Mouse (Mus musculus): ENCODE results near the gene Matn3.
A peak's percentile ranks its signal among the peaks of the same experiment; 100 is the strongest.
"Not testable (repeated sequence)": the region's sequence is repeated elsewhere in the genome, so short reads cannot be mapped to it uniquely, and the experiment has no call there.

The Matn3 gene

DNA sequence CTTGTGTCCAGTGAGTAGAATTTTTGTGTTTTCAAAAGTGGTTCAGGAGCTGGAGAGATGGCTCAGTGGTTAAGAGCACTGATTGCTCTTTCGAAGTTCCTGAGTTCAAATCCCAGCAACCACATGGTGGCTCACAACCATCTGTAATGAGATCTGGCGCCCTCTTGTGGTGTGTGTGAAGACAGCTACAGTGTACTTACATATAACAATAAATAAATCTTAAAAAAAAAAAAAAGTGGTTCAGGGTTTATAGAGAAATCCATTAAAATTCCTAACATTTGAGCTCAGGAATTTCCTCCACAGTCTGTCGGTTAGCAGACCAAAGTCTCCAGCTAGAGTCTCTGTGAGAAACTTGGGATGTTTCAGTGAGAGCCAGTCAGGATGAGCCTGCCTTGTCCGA is 11.5 kb upstream of the Matn3 start:
- not testable (repeated sequence) for DNase-seq (ENCODE audit: low spot score)

DNA sequence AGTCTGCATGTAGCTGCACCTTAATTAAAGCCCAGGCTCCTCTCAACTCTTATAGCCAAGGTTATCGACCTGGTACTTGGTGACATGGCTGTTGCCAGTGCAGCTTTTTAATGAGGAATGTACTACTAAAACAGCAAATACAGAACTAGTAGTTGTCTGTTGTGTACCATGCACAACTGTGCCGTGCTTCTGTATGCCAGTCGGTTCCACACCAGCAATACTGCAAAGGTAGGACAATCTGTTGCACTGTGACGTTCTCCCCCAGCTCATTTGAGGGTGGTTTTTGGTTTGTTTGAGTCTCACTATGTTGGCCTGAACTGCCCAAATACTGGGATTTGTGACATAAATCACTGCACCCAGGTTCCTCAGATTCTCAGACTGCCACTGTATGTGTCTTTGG is 8.2 kb upstream of the Matn3 start:
- no peak for DNase-seq (ENCODE audit: low spot score)

DNA sequence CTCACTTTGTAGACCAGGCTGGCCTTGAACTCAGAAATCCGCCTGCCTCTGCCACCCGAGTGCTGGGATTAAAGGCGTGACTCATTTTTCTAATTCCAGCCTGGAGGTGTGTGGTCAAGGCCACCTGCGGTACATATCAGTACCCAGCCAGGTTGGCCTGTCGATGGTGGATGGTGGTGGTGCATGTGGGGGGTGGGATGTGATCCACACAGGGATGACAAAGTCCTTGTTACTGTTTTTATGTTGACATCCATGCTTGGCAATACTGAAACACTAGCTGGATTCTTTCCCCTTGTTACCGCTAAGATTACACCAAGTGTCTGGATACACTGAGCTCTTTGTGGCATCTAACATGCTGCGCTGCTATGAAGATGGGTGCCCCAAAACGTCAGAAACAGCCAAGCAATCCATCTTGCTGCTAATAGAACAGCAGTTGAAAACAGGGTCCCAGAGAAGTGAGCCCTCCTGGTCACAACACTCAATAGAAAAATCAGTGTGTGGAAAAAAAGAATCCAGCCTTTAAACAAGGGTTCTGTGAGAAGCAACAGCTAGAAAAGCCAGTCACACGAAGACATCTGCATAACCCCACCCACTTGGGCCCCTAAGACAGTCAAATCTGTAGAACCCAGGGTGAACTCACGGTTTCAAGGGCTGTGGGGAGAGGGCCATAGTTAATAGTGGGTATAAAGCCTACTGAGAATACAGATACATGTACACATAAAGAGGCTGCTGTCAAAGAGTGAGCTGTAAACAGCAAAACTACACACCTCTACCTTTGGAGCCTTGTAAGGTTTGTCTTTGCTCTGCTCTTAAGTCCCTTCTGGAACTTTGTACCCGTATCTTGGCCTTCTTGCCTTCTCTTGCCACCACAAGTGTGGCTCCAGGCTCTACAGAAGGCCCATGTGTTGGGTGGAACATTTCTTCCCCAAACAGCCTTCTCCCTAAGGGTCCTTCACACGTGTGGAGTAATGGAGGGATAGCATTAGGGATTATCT is 7.4 kb upstream of the Matn3 start:
- no peak for DNase-seq (ENCODE audit: low spot score)

DNA sequence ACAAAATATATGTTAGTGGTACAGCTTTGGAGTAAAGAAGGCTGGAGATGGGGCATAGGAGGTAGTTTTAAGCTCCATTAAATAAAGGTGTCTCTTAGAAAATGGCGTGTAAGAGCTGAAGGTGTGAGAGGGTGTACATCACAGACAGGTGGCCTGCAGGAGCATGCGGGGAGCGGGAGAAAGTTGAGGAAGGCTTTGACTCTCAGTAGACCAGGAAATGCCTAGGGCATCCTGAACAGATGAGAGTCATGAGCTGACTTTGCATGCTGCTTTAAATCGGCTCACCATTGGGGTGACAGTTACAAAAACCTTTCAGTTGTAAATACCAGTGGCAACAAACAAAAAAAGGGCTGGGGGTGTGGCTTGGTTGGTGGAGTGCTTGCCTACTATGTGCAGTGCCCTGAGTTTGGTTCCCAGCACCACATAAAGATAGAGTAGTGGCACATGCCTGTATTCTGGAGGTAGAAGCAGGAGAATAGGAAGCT is 6.6 kb upstream of the Matn3 start:
- DNase-seq (ENCODE audit: low spot score) = no peak

DNA sequence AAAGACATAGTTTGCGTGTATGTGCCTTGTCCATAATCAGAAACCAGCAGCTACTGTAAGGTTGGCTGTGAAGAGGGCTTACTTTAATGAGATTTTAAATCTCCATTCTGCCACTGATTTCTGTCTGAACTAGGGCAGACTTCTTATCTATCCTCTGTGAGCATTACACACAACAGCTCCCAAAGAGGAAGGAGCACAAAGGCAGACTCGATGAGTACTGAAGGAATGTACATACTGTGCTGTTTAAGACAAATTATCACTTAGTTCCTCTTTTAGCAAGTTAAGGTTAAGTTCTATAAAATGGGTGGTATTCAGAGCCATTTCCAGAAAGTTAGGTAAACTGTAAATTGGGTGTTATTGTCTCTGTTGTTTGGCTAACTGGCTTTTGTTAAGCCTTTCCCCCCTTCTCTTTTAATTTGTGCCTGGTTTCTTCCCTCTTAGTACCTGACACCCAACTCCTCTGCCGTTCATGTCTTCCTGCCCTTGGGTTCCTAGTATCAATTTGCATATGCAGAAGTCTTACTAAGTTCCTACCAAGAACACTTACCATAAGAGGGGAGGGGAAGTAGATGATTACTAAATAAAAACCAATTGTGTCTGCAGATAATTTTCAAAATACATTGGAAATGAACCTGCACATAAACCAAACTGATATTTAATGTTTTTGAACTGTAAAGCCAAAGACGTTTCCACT is 5.9 kb upstream of the Matn3 start:
- no peak for DNase-seq (ENCODE audit: low spot score)

DNA sequence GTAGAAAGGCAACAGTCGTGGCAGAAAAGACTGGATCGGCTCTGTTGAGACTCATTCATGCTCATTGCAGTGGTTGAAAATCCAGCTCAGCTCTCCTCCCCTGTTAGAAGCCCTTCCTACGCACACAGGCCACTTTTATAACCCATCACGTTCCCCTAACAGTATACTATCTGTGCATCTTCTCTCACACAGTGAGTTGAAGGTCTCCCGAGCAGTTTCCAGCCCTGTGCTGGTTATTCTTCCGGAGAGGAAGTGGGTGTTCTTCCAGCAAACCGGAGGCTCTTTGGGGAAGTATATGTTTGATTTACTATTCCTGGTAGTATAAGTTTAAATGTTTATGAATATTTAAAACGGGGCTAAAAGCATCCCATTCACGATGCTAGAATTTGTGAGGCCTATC is 566 bp upstream of the Matn3 start:
- no peak for DNase-seq (ENCODE audit: low spot score)

DNA sequence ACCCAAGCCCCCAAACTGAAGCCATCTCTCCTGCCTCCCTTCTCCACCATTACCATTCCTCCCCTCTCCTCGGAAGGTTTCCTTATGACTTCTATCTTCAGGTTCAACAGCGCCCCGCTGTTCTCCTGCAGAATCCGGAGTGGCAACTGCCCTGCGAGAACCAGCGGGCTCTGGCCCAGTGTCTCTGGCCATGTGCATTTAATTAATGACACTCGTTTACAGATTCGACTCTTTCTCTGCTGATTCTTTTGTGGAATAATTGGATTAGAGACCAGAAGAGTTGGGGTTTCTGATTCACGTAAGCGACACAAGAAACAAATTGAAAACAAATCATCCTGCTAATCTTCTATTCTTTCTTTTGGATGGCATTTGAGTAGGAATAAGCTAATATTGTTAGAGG is 5.4 kb downstream of the Matn3 start:
- DNase-seq (ENCODE audit: low spot score) = no peak

DNA sequence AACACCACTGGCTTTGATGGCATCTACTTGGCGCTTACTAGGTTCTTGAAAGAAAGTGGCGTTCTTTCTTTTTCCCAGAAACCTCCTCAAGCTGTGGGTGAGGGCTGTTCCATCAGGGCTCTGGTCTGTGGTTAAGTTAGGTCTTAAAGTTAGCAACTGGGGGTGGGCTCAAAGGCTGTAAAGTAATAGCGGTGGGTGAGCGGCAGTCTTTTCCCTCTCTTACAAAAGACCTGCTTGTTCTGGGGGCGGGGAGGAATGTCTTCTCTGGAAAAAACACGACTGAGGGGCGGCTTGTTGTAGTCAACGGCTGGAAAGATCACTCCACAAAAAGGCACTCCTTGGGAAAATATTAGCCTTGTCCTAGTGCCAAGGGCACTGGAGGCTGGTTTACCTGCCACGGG is 6.4 kb downstream of the Matn3 start:
- no peak for DNase-seq (ENCODE audit: low spot score)

DNA sequence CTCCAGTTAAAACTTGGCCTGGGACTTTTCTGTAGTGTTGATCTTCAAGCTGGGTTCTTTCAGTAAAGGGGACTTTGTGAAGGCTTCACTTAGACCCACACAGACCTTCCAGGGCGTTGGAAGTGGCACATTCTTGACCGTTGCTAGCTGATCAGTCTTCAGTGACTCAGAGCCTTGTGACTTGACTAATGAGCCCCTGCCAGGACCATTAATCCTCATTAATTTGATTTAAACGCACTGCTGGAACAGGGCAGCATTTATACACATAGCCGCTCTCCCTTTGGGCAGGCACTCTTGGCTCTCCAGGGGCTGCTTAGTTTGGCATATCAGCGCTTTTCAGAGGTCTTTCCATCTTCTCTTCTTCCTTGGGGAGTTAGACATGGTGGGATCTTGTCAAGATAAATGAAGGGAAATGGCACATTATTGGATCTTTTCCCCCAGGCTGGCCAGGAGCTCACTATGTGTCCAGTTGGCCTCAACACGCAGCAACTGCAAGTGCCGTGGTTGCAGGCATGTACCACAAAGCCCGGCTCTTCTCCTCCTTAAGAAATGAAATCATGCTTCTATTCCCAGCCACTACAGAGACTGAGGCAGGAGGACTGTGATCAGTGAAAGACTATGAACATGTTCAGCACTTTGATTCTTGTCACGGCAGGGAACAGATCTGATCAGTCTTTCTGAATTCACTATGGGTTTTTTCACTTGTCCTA is 14.0 kb downstream of the Matn3 start:
- no peak for DNase-seq (ENCODE audit: low spot score)

DNA sequence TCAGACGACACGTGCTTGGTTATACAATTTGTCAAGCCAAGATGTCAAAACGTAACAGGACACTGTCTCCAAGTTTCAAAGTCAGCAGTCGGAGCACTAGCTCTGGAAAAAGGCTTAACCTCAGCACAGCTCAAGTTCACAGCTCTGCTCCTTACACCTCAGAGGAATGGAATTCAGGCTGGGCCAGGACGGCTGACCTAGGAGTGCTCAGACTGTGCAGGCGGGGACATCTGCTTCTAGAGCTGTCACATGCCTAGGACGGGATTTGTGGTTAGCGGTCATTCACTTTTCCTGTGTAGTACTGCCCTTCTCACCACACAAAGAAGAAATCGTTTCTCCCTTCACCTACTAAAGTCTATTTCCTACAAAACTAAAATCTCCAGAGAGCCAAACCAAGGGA is 22.1 kb downstream of the Matn3 start:
- DNase-seq (ENCODE audit: low spot score) = no peak

DNA sequence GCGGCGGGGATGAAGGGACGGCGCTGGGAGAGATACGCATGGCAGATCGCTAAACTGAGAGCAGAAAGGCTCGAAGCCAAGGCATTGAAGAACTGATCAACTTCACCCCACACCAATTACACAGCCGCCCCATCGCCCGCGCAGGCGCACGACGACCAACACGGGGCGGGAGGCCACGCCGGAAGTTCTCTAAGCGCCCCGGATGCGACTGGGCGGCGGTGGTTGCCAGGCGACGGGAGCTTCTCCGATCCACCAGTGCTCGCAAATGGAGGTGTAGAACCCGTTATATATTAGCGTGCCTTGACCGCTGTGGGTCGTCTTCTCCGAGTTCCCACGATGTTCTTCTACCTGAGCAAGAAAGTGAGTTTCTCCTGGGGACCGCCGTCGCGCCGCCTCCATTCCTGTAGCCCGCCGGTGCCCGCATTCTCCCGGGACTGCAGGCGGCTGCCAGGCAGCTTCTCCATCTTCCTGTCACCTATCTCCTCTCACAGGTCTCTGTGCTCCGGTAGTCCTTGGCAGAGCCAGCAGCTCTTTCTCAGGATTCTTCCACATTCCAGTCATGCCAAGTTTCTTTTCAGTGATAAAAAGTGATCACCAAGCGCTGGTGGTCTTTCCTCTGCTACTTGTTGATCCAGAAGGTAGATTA is 26.2 kb downstream of the Matn3 start, which contains the start of gene Wdr35:
Gene Wdr35, plus strand, starts transcription at position 73 of the 646 bp plus-strand sequence.
- DNase-seq (ENCODE audit: low spot score) = peak; percentile 83

DNA sequence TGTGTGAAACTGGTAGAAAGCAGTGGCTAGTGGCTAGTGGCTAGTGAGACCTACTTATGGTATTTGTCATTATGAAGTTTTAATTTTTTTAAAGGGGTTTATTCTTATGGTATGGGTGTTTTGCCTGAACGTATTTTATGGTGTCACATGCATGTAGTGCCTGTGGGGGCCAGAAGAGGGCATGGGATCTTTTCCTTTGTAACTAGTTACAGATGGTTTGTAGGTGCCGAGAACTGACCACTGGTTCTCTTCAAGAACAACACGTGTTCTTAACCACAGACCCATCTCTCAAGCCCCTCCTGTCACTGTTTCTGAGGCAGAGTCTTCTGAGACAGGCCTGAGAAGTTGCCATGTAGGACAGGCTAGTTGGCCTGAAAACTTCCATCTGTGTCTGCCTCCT is 27.3 kb downstream of the Matn3 start:
- DNase-seq (ENCODE audit: low spot score) = no peak

DNA sequence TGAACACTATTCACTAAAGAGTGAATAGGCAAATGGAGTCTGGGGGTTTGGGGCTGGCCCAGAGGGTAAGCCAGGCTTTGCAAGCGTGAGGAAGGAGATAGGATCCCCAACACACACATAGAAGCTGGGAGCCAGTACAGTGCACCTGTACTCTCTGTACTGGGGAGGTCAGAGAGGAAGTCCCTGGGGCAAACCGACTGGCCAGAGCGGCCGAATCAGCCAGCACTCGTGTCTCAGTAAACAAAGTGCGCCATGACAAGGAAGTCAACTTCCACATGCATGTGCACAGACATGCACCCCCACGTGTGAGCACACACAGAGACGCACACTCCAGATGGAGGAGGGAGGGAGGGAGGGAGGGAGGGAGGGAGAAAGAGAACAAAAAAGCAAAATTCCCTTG is 45.5 kb downstream of the Matn3 start:
- no peak for DNase-seq (ENCODE audit: low spot score)

DNA sequence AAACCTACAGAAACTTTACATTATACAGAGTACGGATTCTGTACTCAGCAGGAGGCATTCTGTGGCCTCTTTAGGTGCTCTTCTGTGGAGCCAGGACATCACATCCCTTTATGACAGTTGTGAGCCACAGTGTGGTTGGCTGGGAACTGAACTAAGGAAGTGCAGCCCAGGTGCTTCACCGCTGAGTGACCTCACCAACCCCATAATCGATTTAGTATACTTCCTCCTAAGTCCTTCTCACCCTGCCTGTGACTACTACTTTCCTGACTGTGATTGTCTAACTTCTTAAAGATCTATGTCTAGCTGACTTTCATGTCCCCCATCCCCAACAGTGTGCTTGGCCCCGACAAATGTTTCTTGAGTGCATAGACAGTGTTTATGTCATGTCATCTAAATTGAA is 50.6 kb downstream of the Matn3 start:
- DNase-seq (ENCODE audit: low spot score) = no peak

DNA sequence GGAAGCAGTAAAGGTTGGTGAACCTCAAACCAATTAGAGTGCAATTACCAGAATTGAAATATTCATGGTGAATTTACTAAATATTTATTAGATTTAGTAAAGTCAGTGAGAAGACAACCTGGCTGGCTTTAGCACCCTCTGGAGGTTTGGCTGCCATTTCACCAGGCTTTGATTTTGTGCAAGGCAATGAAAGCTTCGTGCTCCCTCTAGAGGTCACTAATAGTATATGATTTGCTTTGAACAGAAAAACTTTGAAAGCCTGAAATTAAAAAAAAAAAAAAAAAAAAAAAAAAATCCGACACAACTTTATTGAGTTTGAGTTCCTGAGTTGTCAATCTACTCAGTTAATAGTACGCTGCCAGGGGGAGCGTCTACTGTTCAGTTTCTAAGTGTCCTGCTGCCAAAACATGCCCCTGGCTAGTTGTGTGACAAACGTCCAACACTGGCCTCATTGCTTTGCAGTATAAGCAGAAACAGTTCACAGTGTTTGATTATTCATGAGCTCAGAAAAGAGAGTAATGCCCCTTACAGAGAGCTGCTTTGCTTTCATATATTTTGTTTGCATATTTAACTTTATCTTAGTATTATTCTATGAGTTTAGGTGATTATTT is 54.4 kb downstream of the Matn3 start:
- peak; percentile 45 for DNase-seq (ENCODE audit: low spot score)

DNA sequence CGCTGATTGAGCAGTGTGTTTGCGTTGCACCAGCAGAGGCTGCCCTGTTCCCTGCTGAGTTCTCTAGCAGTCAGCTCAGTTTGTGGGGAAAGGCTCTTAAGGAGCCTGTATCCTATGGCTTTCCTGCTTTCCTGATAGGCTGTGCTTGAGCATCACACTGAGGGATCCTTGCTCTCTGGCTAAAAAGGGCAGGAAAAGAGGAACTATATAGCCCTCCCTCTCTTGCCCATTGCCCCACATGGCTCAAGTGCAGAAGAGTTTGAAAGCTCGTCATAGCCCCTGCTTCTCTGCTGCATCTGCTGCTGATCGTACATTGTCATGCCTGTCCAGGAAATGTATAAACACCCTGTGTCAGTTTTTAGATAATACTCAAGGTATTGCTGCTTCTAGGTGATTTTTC is 59.4 kb downstream of the Matn3 start:
- no peak for DNase-seq (ENCODE audit: low spot score)

DNA sequence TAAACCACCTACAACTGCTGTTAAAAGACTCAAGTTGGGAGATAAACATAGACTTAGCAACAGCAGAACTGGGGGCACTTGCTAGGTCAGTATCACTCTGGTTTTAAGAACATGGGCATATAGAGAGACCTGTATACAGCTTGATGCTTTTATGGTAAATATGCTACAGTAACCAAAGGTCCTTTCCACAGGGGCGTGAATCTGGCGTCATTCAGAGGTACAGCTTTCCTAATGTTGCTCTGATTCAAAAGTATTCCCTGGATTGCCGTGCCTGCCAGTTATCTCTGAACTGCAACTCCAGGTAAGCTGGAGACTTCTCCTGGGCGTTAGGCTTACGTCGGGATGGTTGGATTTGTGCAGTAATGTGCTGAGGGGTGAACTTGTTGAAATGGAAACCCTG is 60.1 kb downstream of the Matn3 start:
- no peak for DNase-seq (ENCODE audit: low spot score)

DNA sequence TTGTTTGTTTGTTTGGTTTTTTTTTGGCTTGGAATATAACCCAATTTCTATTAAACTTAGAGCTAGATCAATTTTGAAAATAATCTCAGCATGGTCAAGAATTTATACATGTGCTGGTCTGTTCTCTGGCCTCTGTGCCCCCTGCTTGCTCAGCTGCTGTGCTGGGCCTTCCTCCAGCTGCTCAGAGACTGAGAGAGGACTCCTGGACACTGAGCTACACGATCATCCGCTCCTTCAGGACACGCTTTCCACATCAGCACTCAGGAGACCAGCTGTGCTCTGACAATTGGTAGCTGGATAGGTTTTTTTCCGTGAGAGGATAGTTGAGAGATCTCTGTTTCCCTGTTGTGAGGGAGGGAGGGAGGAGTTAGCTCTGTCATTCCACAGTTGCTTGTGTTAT is 62.6 kb downstream of the Matn3 start:
- DNase-seq (ENCODE audit: low spot score) = no peak

DNA sequence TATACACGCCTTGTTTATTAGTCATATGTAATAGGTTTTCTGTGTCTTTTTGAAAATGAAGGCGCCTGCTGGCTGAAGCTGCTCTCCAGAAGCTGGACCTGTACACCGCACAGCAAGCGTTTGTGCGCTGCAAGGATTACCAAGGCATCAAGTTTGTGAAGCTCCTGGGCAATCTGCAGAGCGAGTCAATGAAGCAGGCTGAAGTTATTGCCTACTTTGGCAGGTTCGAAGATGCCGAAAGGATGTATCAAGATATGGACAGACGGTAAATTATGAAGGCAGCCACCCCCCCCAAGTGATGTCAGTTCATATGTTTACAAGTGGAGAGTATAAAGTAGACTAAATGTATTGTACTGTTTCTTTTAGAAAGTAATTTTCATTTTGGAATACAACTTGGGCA is 68.6 kb downstream of the Matn3 start:
- DNase-seq (ENCODE audit: low spot score) = no peak

DNA sequence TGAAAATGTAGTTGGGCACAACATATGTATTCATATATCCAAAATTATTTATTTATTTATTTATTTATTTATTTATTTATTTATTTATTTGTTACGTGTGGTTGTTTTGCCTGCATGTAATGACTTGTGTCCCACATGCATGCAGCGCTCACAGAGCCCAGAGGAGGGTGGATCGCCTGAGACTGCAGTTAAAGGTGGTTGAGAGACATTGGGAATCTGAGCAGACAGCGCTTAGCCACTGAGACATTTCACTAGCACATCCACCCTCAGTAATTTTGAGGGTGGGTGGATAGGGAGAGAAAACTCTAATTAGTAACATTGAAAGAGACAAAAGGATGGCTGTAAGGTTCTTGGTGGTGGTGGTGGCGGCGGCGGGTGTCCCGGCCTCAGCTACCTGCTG is 72.7 kb downstream of the Matn3 start:
- no peak for DNase-seq (ENCODE audit: low spot score)

DNA sequence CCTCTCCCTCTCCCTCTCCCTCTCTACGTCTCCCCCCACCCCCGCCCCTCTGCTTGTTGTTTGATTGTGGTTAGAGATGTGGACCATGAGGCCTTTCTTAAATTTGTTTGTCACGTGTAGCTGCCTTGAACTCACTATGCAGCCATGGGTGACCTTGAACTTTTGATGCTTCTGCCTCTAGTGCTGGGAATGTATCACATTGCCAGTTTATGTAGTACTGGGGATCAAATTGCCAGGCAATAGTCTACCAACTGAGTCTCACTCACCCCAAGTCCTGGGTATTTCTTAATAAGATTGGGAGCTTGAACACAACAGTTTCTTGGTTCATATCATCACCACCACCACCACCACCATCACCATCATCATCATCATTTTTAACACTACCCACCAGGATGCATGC is 73.3 kb downstream of the Matn3 start:
- no peak for DNase-seq (ENCODE audit: low spot score)
